Mouse (Mus musculus) ES-E14 (cell line): ENCODE measurements around the gene Dock3. TPM values are rescaled to one million over a fixed set of nuclear protein-coding genes. Genes with fewer than 3 reads are reported as not detected.

Experiments used
- DNase-seq: peaks from one replicate; pipeline ENCODE4 v3.0.0-alpha.2; 2013; ENCODE audit warnings: low read depth, low spot score
- H3K27ac ChIP-seq: 2 replicates; pipeline ENCODE4 v1.5.1; 2012; ENCODE audit warnings: low read depth, mild to moderate bottlenecking, low read length, moderate library complexity, mixed read lengths; ENCODE audit not compliant: poor library complexity, insufficient read depth, severe bottlenecking
- H3K36me3 ChIP-seq: 2 replicates; pipeline ENCODE4 v1.6.1; 2012; ENCODE audit warnings: mild to moderate bottlenecking, low read length, moderate library complexity, mixed read lengths; ENCODE audit not compliant: control insufficient read depth, poor library complexity, insufficient read depth, severe bottlenecking
- H3K4me1 ChIP-seq, 2 experiments: fragments of 150-350 bp in 1 of 2; sonication (generic) in 1 of 2; 2 replicates each; pipeline ENCODE4 v1.6.1; 2012; ENCODE audit warnings: low read length in 2 of 2, mild to moderate bottlenecking in 1 of 2, mixed read lengths in 1 of 2; ENCODE audit not compliant: control insufficient read depth in 2 of 2, insufficient read depth in 2 of 2, poor library complexity in 1 of 2
- H3K4me3 ChIP-seq, 2 experiments: fragments of 150-350 bp in 1 of 2; sonication (generic) in 1 of 2; 2 replicates each; pipeline ENCODE4 v1.5.1; 2012; ENCODE audit warnings: low read length in 2 of 2, low read depth in 1 of 2, mild to moderate bottlenecking in 1 of 2, mixed read lengths in 1 of 2; ENCODE audit not compliant: insufficient read depth in 1 of 2, poor library complexity in 1 of 2, severe bottlenecking in 1 of 2
- H3K9ac ChIP-seq: 2 replicates; pipeline ENCODE4 v1.6.1; 2012; ENCODE audit warnings: low read depth, mild to moderate bottlenecking, low read length, mixed read lengths; ENCODE audit not compliant: poor library complexity, insufficient read depth, severe bottlenecking
- H3K9me3 ChIP-seq: fragments of 150-350 bp; sonication (generic); 2 replicates; pipeline ENCODE4 v1.6.1; 2012; ENCODE audit warnings: low read depth, mild to moderate bottlenecking, low read length; ENCODE audit not compliant: control insufficient read depth, insufficient read depth
- CHD2 ChIP-seq: IDR thresholded peaks from 2 replicates; pipeline ENCODE4 v1.6.1; 2014; ENCODE audit warnings: mild to moderate bottlenecking, low read depth, low read length, inconsistent platforms
- HCFC1 ChIP-seq: IDR thresholded peaks from 2 replicates; pipeline ENCODE4 v1.6.1; 2012; ENCODE audit warnings: low read length, inconsistent platforms, borderline replicate concordance; ENCODE audit not compliant: insufficient read depth
- MAFK ChIP-seq: IDR thresholded peaks from 2 replicates; pipeline ENCODE4 v1.6.1; 2014; ENCODE audit warnings: mild to moderate bottlenecking, low read depth, low read length, inconsistent platforms; ENCODE audit not compliant: insufficient read depth
- ZC3H11A ChIP-seq: IDR thresholded peaks from 2 replicates; pipeline ENCODE4 v1.6.1; 2012; ENCODE audit warnings: low read depth, mild to moderate bottlenecking, inconsistent platforms, low read length, borderline replicate concordance
- ZNF384 ChIP-seq: IDR thresholded peaks from 2 replicates; pipeline ENCODE4 v1.6.1; 2012; ENCODE audit warnings: low read depth, low read length, inconsistent platforms
- in situ Hi-C, 2 experiments: fragments of 600-800 bp; cut with MboI; formaldehyde crosslinking; loops; one replicate each; pipeline ENCODE4 v1.15.1; 2025; ENCODE audit warnings: low sequenced_read_pairs in 2 of 2, inconsistent platforms in 1 of 2; ENCODE audit not compliant: unreplicated experiment in 2 of 2
- total RNA-seq: library from RNA; depleted of rRNA; stranded (reverse); fragments of 300-350 nt; gene quantifications from 2 replicates; pipeline ENCODE4 v1.2.3, GENCODE M21; 2012

Dock3 gene
- total RNA-seq, 1 experiment = 3.3 TPM

DNA sequence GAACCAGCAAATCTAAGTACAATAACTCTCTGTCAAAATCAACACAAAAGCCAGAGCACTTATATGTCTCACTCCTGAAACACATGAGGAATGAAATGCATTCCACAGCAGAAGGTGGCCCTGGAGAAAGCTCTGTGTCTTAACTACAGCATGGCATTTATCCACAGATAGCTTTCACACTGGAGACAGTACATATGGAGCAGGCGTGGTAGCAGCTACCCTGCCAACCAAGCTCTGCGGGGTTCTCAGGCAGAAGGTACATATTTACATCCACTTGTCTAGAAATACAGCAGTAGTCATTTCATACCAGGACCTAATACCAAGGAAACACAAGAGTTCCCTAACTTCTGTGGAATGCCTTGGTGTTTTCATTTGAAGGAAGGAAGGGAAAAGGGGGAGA, 144.2 kb downstream of the Dock3 start:
- in situ Hi-C loops = no loop called here
- no peak for TF ChIP-seq ZC3H11A
- no peak for TF ChIP-seq HCFC1
- TF ChIP-seq ZNF384 = no peak
- TF ChIP-seq MAFK = no peak
- TF ChIP-seq CHD2 = no peak
- no peaks in the 10 kb centered on the region for H3K36me3 ChIP-seq
- no peaks in the 10 kb centered on the region for H3K9me3 ChIP-seq
- no peaks in the 10 kb centered on the region for H3K4me1 ChIP-seq
- DNase-seq = no peak
- no peak overlapping the region for H3K4me3 ChIP-seq
- no peak overlapping the region for H3K27ac ChIP-seq
- H3K9ac ChIP-seq = no peak overlapping the region

GRCm38 (mm10) chr9:107037947-107038346, 193.8 kb downstream of the Dock3 start:
- Histone ChIP-seq H3K4me1 (no peaks in the 10 kb centered on the region), H3K36me3 (no peaks in the 10 kb centered on the region), H3K27ac (no peak overlapping the region), H3K4me3 (no peak overlapping the region), H3K9ac (no peak overlapping the region), H3K9me3 (no peaks in the 10 kb centered on the region)
- in situ Hi-C loops = no loop called here
- no peak for TF ChIP-seq HCFC1
- TF ChIP-seq ZNF384 = no peak
- TF ChIP-seq ZC3H11A = no peak
- TF ChIP-seq CHD2 = no peak
- TF ChIP-seq MAFK = no peak
- no peak for DNase-seq

GRCm38 (mm10) chr9:107027586-107027985, 204.1 kb downstream of the Dock3 start:
- TF ChIP-seq MAFK = no peak
- TF ChIP-seq CHD2 = no peak
- TF ChIP-seq HCFC1 = no peak
- no peak for TF ChIP-seq ZNF384
- no peak for TF ChIP-seq ZC3H11A
- Histone ChIP-seq H3K27ac (no peak overlapping the region), H3K4me3 (no peak overlapping the region), H3K9me3 (no peaks in the 10 kb centered on the region), H3K36me3 (no peaks in the 10 kb centered on the region), H3K9ac (no peak overlapping the region), H3K4me1 (no peaks in the 10 kb centered on the region)
- no peak for DNase-seq
- in situ Hi-C loops = no loop called here

GRCm38 (mm10) chr9:107009841-107010240, 221.9 kb downstream of the Dock3 start:
- no peaks in the 10 kb centered on the region for H3K36me3 ChIP-seq
- no peaks in the 10 kb centered on the region for H3K9me3 ChIP-seq
- TF ChIP-seq ZNF384 (no peak), ZC3H11A (no peak), CHD2 (no peak), MAFK (no peak), HCFC1 (no peak)
- in situ Hi-C loops = no loop called here
- H3K4me3 ChIP-seq = no peak overlapping the region
- no peaks in the 10 kb centered on the region for H3K4me1 ChIP-seq
- no peak overlapping the region for H3K9ac ChIP-seq
- no peak overlapping the region for H3K27ac ChIP-seq
- no peak for DNase-seq

GRCm38 (mm10) chr9:107003187-107003586, 228.5 kb downstream of the Dock3 start:
- TF ChIP-seq ZNF384 = no peak
- TF ChIP-seq MAFK = no peak
- TF ChIP-seq HCFC1 = no peak
- no peak for TF ChIP-seq ZC3H11A
- no peak for TF ChIP-seq CHD2
- Histone ChIP-seq H3K4me1 (no peaks in the 10 kb centered on the region), H3K9ac (no peak overlapping the region), H3K36me3 (no peaks in the 10 kb centered on the region), H3K4me3 (no peak overlapping the region), H3K9me3 (no peaks in the 10 kb centered on the region), H3K27ac (no peak overlapping the region)
- DNase-seq = no peak
- in situ Hi-C loops = no loop called here
